Mouse (Mus musculus) forebrain, postnatal 0 days (tissue): ENCODE results near the gene 1700069L16Rik. TPM values are rescaled to one million over a fixed set of nuclear protein-coding genes. Genes with fewer than 3 reads are reported as not detected.

Source experiments
- ATAC-seq: fragments of 200-750 bp; cut with Nextera tagmentation; 2 replicates; pipeline ENCODE4 v1.8.0; 2017; ENCODE audit warnings: mild to moderate bottlenecking, moderate library complexity
- DNase-seq: peaks from one replicate; pipeline ENCODE4 v3.0.0-alpha.2; 2015
- H3K27ac ChIP-seq: fragments of 300-500 bp; sonication (generic); 2 replicates; pipeline ENCODE4 v1.5.1; 2014; ENCODE audit warnings: low read depth, mild to moderate bottlenecking, antibody characterized with exemption, low read length, moderate library complexity, mixed read lengths
- H3K27me3 ChIP-seq: fragments of 300-500 bp; sonication (generic); 2 replicates; pipeline ENCODE4 v1.6.1; 2014; ENCODE audit warnings: mild to moderate bottlenecking, low read length, mixed read lengths; ENCODE audit not compliant: insufficient read depth
- H3K36me3 ChIP-seq: fragments of 300-500 bp; sonication (generic); 2 replicates; pipeline ENCODE4 v1.6.1; 2014; ENCODE audit warnings: mild to moderate bottlenecking, moderate library complexity; ENCODE audit not compliant: insufficient read depth
- H3K4me1 ChIP-seq: fragments of 300-500 bp; sonication (generic); 2 replicates; pipeline ENCODE4 v1.6.1; 2014; ENCODE audit warnings: antibody characterized with exemption; ENCODE audit not compliant: insufficient read depth
- H3K4me2 ChIP-seq: fragments of 300-500 bp; sonication (generic); 2 replicates; pipeline ENCODE4 v1.6.1; 2014; ENCODE audit warnings: low read depth, mild to moderate bottlenecking, moderate library complexity
- H3K4me3 ChIP-seq: fragments of 300-500 bp; sonication (generic); 2 replicates; pipeline ENCODE4 v1.5.1; 2014; ENCODE audit warnings: low read depth, low read length, mixed read lengths
- H3K9ac ChIP-seq: fragments of 300-500 bp; sonication (generic); 2 replicates; pipeline ENCODE4 v1.6.1; 2014; ENCODE audit warnings: mild to moderate bottlenecking
- H3K9me3 ChIP-seq: fragments of 300-500 bp; sonication (generic); 2 replicates; pipeline ENCODE4 v1.6.1; 2016; ENCODE audit warnings: low read length
- CTCF ChIP-seq: sonication (generic); IDR thresholded peaks from 2 replicates; pipeline ENCODE4 v1.5.1; 2016; ENCODE audit warnings: antibody characterized with exemption, control low read depth, low read depth
- WGBS: fragments of 180-500 bp; shearing (Covaris S2); extraction: QIAGEN DNeasy Blood & Tissue Kit; methylation state at CpG from one replicate; pipeline ENCODE4 v1.1.7; 2014; 5-methylcytosine and 5-hydroxymethylcytosine counted together
- polyA plus RNA-seq: library from polyadenylated mRNA; unstranded; fragments of >200 nt; fragmentation: Nextera tagmentation; extraction: Ambion mirVana; gene quantifications from 2 replicates; pipeline ENCODE4 v1.2.1, GENCODE M21; 2015
- total RNA-seq: library from RNA; depleted of rRNA; stranded (reverse); fragments of >200 nt; gene quantifications from 2 replicates; pipeline ENCODE4 v1.2.3, GENCODE M21; 2014; rRNA removed

1700069L16Rik gene
- total RNA-seq = not detected in 2 replicates
- not detected in 2 replicates for polyA plus RNA-seq

DNA sequence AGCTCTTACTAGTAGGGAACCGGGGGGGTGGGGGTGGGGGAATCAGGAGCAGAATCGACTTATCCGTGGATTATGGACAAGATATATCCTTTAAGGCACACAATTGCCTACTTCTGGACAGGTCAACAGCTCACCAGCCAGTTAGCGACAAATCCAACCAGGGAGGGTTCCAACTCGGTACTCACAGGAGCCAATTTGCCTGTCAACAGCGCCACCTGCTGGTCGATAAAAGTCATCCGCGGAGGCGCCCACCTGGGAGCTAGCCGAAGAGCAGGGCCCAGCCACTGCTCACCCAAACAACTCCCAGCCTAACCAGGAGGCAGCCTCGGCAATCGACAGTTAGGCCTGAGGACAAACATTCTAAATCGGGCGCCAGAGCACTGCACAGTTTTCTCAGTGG lies at the start of gene 1700069L16Rik:
Gene 1700069L16Rik, minus strand, starts transcription at position 327 of the 400 bp plus-strand sequence.
- 0 out of 2 replicates have a peak, but pooled peaks cover under 1% of the 10 kb centered on the region for H3K4me1 ChIP-seq
- TF ChIP-seq CTCF = peak; percentile 95
- no peaks in the 10 kb centered on the region for H3K36me3 ChIP-seq
- no peaks in the 10 kb centered on the region for H3K27me3 ChIP-seq
- H3K9me3 ChIP-seq = no peaks in the 10 kb centered on the region
- no peak within 1 kb of the TSS for H3K9ac ChIP-seq
- H3K27ac ChIP-seq = no peak within 1 kb of the TSS
- DNase-seq = peak; percentile 93
- no peak within 1 kb of the TSS for H3K4me2 ChIP-seq
- H3K4me3 ChIP-seq = no peak within 1 kb of the TSS
- ATAC-seq = peak; percentile 76
- WGBS = 4% methylated on average over 15 of the region's 15 CpGs

DNA sequence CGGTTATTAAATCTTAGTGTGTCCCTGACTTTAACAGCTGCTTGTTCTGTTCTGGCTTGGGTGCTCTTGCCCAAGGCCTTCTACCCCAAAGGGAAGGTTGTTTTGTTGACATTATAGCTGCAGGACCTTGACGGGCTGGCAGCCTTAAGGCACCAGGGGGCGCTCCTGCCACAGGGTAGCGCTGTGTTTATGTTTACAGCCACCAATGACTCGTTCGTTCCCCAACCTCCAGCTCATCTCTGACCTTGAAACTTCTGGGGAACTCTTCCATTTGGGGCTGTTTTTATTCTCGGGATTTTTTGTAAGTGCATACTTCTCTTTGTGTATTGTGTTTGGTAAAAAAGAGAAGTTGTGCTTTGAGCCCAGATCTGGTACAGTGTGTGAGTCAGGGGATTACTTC lies 49.1 kb upstream of the 1700069L16Rik start:
- DNase-seq = peak; percentile 82
- peaks cover 7% of the 10 kb centered on the region for H3K4me1 ChIP-seq
- ATAC-seq = no peak
- H3K4me2 ChIP-seq = peak overlapping the region; percentile 95
- H3K36me3 ChIP-seq = peaks cover 28% of the 10 kb centered on the region
- no peaks in the 10 kb centered on the region for H3K9me3 ChIP-seq
- TF ChIP-seq CTCF = peak; percentile 94
- H3K4me3 ChIP-seq = peak overlapping the region; percentile 97
- H3K27ac ChIP-seq = no peak overlapping the region
- H3K27me3 ChIP-seq = no peaks in the 10 kb centered on the region
- H3K9ac ChIP-seq = peak overlapping the region; percentile 92; the same call in 1 of the 2 replicates
- WGBS = under 1% methylated on average over 7 of the region's 7 CpGs

DNA sequence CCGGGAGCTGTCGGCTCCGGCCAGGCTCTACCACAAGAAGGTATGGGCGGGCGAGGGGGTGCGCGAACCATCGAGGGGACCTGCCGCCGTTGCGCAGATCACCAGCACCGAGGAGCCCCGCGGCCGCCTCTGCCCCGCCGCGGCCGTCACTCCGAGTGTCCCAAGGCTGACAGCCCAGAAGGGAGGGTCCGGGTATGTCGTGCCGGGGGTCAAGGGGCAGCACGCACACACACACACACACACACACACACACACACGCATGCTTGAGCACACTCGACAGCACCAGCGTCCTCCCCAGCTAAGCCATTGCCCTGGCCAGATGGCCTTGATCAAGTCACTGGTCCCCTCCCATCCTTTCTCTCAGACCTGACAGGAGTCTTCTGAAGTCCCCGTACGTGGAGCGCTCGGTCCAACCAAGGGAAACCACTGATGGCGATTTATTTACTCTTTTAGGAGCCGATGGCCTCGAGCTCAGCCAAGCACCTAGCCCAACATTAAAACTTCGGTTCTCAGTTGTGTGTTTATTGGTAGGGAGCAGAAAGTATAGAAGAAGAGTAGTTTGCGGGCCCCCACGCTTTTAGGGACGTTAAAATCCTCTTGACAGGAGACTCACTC lies 48.4 kb upstream of the 1700069L16Rik start:
- H3K4me3 ChIP-seq = peak overlapping the region; percentile 97
- DNase-seq (no peak), ATAC-seq (peak; percentile 7; the same call in 1 of the 2 replicates)
- 8% methylated on average over 22 of the region's 38 CpGs for WGBS
- peak overlapping the region; percentile 95 for H3K4me2 ChIP-seq
- peaks cover 28% of the 10 kb centered on the region for H3K36me3 ChIP-seq
- no peaks in the 10 kb centered on the region for H3K27me3 ChIP-seq
- TF ChIP-seq CTCF = no peak
- peak overlapping the region; percentile 97 for H3K27ac ChIP-seq
- H3K4me1 ChIP-seq = peaks cover 7% of the 10 kb centered on the region
- H3K9me3 ChIP-seq = no peaks in the 10 kb centered on the region
- peak overlapping the region; percentile 92 for H3K9ac ChIP-seq

DNA sequence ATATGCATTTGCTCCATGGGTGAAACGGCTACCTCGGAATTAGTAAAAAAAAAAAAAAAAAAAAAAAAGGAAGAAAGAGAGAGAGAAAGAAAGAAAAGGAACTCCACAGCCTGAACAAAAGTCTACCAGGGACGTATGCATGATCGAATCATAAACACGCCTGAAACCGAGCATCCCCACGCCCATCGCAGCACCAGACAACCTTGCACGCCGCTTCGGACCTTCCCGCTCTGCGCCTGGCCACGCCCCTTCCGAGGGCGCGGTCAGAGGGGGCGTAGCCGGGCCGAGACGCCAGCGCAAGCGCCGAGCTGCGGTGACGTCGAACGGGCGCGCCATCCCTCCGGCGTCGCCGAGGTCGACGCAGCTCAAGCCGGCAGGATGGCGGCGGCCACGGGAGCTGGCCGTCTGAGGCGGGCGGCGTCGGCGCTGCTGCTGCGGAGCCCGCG lies 47.9 kb upstream of the 1700069L16Rik start, which contains the start of the genes Sart3 and Iscu:
Gene Sart3, minus strand, starts transcription at position 61 of the 446 bp plus-strand sequence.
Gene Iscu, plus strand, starts transcription at position 299 of the 446 bp plus-strand sequence.
- ATAC-seq = peak; percentile 85
- no peaks in the 10 kb centered on the region for H3K9me3 ChIP-seq
- under 1% methylated on average over 47 of the region's 49 CpGs for WGBS
- H3K27me3 ChIP-seq = no peaks in the 10 kb centered on the region
- DNase-seq = peak; percentile 98
- peaks cover 7% of the 10 kb centered on the region for H3K4me1 ChIP-seq
- TF ChIP-seq CTCF = no peak
- H3K4me3 ChIP-seq = peak within 1 kb of the TSS; percentile 97
- H3K36me3 ChIP-seq = peaks cover 28% of the 10 kb centered on the region
- peak within 1 kb of the TSS; percentile 97 for H3K27ac ChIP-seq
- H3K9ac ChIP-seq = peak within 1 kb of the TSS; percentile 92
- peak within 1 kb of the TSS; percentile 95 for H3K4me2 ChIP-seq

DNA sequence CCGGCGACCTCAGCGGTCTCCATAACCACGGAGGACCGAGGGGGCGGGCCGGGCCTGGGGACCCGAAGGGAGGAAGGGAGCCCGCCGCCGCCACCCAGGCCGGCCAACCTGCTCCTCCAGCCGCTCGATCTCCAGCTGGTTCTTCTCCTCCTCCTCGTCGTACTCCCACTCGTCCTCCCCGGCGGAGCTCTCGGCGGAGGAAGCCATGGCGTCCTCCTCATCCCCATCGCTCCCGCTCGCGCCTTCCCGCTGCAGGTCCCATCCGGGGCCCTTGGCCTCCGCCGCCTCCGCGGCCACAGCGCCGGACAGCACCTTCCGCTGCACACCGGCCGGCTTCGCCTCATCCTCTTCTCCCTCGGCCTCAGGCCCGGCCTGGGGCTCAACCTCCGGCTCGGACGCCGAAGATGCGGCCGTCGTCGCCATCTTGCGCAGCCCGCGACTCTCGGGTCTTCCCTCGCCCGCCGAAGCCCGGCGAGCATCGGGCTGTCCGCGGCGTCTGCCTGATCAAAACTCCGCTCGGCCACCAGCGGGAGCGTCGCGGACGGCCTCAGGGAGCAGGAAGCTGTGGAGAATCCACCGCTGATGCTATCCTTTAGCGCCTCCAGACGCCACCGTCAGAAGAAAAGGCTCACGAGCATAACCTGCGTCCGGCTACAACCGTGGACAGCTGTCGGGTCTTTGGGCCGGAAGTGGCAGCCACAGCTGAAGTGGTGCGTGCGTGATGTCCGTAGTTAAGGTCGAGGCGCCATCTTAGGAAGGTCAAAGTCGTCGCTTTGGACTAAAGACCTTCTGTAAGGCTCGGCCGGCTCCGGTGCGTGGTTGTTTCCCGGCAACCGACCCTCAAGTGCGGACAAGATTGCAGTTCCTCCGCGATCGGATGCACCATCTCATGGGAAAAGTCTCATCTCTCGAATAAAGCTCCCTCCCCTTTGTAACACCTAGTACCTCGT lies 46.9 kb upstream of the 1700069L16Rik start:
- TF ChIP-seq CTCF = no peak
- Histone ChIP-seq H3K27ac (peak overlapping the region; percentile 97), H3K36me3 (peaks cover 26% of the 10 kb centered on the region), H3K4me1 (peaks cover 7% of the 10 kb centered on the region), H3K9me3 (no peaks in the 10 kb centered on the region), H3K4me3 (peak overlapping the region; percentile 97), H3K9ac (peak overlapping the region; percentile 92), H3K27me3 (no peaks in the 10 kb centered on the region), H3K4me2 (peak overlapping the region; percentile 95)
- peak; percentile 83 for ATAC-seq
- peak; percentile 95 for DNase-seq
- WGBS = 2% methylated on average over 97 of the region's 97 CpGs

DNA sequence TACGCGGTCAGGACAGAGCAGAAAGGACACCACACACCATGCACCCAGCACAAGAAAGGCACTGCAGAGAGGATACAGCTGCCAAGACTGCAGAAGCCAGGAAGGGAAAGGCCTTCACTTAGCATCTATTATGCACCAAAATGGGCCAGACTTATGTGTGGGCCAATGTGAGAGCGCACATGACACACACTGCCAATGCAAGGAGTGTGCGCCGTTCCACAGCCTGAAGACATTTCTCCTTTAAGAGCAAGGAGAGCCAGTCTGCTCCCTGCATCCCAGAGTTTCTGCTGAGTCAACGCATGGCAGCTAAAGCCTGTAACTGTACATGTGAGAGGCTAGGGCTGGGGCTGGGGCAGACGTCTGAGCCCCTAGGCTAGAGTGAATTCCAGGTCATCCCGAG lies 44.2 kb upstream of the 1700069L16Rik start:
- no peak for DNase-seq
- no peak overlapping the region for H3K9ac ChIP-seq
- H3K27ac ChIP-seq = no peak overlapping the region
- H3K4me1 ChIP-seq = peaks cover 7% of the 10 kb centered on the region
- no peak overlapping the region for H3K4me3 ChIP-seq
- no peak for ATAC-seq
- 92% methylated on average over 8 of the region's 8 CpGs for WGBS
- no peaks in the 10 kb centered on the region for H3K9me3 ChIP-seq
- H3K36me3 ChIP-seq = peaks cover 13% of the 10 kb centered on the region
- no peak overlapping the region for H3K4me2 ChIP-seq
- TF ChIP-seq CTCF = no peak
- no peaks in the 10 kb centered on the region for H3K27me3 ChIP-seq
